Mouse (Mus musculus): ENCODE measurements at regions not wholly inside any gene's neighbourhood (a gene's known extent, or its start where the extent isn't known, plus 50 kb on each side); places are given as distances from the start of the nearest gene placed in this dataset.

GRCm38 (mm10) chr15:60280378-60280777 is 264.0 kb upstream of the 4933412E24Rik start:
- TF ChIP-seq ZNF384 (IDR thresholded peaks at IDR 0.05; ENCODE audit: low read depth, low read length) = no peak
- no peak for TF ChIP-seq POLR2A (IDR thresholded peaks at IDR 0.05; ENCODE audit: control insufficient read depth in 1 of 2, insufficient read depth in 1 of 2, low read depth in 1 of 2, low read length in 2 of 2, poor library complexity in 1 of 2)
- TF ChIP-seq TAL1 (IDR thresholded peaks at IDR 0.05; ENCODE audit: low read length) = no peak
- no peak for TF ChIP-seq CHD2 (IDR thresholded peaks at IDR 0.05; ENCODE audit: low read length)
- no peak for TF ChIP-seq CTCF (IDR thresholded peaks at IDR 0.05 in 2 of 3, conservative IDR thresholded peaks at IDR 0.05 in 1 of 3; ENCODE audit: control insufficient read depth in 1 of 3, insufficient read depth in 1 of 3, low read depth in 2 of 3, low read length in 3 of 3, poor library complexity in 1 of 3, severe bottlenecking in 1 of 3)
- no peak for TF ChIP-seq GATA1 (IDR thresholded peaks at IDR 0.05; ENCODE audit: low read depth, low read length)

Data from MEL (cell line).